Mouse (Mus musculus) embryonic fibroblast, embryonic 13.5 days (primary cell): ENCODE results near the gene Rem1. TPM values are rescaled to one million over a fixed set of nuclear protein-coding genes. Genes with fewer than 3 reads are reported as not detected.
"Not testable (repeated sequence)": the region's sequence is repeated elsewhere in the genome, so short reads cannot be mapped to it uniquely, and the experiment has no call there.

Experiments used
- H3K27ac ChIP-seq: 2 replicates; pipeline ENCODE4 v1.5.1; 2012; ENCODE audit warnings: low read length, control low read depth, inconsistent platforms; ENCODE audit not compliant: insufficient read depth
- H3K4me1 ChIP-seq: 2 replicates; pipeline ENCODE4 v1.6.1; 2011; ENCODE audit warnings: low read length; ENCODE audit not compliant: control insufficient read depth, insufficient read depth
- H3K4me3 ChIP-seq: 2 replicates; pipeline ENCODE4 v1.5.1; 2011; ENCODE audit warnings: mild to moderate bottlenecking, control low read depth, low read length; ENCODE audit not compliant: insufficient read depth
- CTCF ChIP-seq: IDR thresholded peaks from 2 replicates; pipeline ENCODE4 v1.5.1; 2011; ENCODE audit warnings: mild to moderate bottlenecking, control low read depth, low read length, moderate library complexity, borderline replicate concordance; ENCODE audit not compliant: insufficient read depth
- POLR2A ChIP-seq: IDR thresholded peaks from 2 replicates; pipeline ENCODE4 v1.6.1; 2011; ENCODE audit warnings: low read depth, mild to moderate bottlenecking, control low read depth, low read length, moderate library complexity
- polyA plus RNA-seq: library from polyadenylated mRNA; stranded (reverse); fragments of >200 nt; gene quantifications from 2 replicates; pipeline ENCODE4 v1.2.4, GENCODE M21; 2011; ENCODE audit warnings: low read depth; ENCODE audit not compliant: missing spikeins, insufficient read length

Gene Rem1
- polyA plus RNA-seq, 1 experiment, result 3.9 TPM

GRCm38 (mm10) chr2:152638865-152639264, 12.1 kb downstream of the Rem1 start:
- no peak for TF ChIP-seq POLR2A
- TF ChIP-seq CTCF, result no peak
- Histone ChIP-seq H3K4me1 (no peaks in the 10 kb centered on the region), H3K4me3 (no peak overlapping the region), H3K27ac (no peak overlapping the region)

DNA sequence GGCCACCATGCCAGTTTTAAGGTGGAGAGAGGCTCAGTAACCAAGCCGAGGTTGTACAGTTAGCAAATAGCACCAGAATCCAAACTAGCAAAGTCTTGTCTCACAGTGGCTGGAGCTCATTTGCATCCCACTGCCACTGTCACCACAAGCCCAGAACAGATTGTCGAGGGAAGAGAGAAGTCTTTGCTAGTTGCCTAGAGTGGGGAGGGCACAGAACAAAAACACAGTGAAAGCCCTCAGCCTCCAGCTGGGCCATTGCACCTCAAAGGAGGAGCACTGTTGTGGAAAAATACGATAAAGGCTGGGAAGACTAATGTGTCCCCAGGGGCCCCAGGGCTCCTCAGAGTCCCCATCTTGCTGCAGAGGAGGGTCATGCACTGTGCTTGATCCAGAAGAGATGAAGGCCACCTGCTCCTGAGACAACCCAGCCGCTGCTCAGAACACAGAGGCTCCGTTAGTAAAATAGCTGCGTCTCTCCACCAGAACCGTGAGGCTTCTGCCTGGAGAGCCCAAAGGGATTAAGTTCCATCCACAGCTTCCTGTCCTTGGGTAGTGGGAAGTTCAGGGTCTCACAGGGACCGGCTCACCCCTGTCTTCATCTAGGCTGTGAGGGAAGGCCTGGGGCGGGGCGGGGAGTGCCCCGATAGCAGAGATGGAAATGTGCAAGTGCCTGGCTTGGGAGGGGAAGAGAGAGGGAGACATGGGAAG, 12.8 kb downstream of the Rem1 start:
- no peak for TF ChIP-seq CTCF
- H3K4me1 ChIP-seq, result no peaks in the 10 kb centered on the region
- H3K4me3 ChIP-seq, result no peak overlapping the region
- H3K27ac ChIP-seq, result no peak overlapping the region

DNA sequence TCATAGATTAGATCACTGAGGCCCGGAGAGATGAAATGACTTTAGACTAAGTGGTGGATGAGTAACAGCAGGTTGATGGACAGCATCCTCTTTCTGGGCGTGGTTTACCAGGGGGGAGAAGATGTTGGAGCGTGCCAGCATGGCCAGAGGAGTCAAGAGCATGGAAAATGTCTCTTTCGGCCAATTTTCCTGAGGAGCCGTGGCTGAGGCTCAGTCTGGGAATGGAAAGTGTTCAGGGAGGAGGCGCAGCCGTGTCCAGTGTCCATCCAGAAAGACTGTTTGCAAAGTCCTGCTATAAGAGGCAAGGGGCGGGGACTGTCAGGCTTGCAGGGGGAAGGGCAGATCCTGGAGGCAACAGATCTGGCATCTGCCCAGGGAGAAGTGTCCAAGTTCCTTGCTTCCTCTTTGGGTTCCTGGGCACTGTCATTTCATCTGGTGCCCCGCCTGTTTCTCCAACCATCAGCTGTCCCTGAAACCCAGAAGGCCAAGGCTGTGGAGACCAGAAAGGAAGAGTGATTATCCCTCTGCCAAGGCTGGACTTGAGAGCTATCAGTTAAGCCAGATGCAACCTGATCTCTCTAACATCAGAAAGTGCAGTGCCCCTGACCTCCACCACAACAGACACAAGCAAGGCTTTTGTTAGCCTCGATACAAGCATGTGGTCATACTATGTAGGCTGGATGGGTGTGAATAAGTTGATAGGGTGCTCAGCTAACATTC, 26.3 kb downstream of the Rem1 start:
- H3K4me3 ChIP-seq, result no peak overlapping the region
- H3K4me1 ChIP-seq, result no peaks in the 10 kb centered on the region; the same call in 1 of the 2 replicates
- 0 out of 2 replicates have a peak overlapping the region, but pooled peaks have one; percentile 2 for H3K27ac ChIP-seq
- TF ChIP-seq CTCF, result no peak
- TF ChIP-seq POLR2A, result no peak

DNA sequence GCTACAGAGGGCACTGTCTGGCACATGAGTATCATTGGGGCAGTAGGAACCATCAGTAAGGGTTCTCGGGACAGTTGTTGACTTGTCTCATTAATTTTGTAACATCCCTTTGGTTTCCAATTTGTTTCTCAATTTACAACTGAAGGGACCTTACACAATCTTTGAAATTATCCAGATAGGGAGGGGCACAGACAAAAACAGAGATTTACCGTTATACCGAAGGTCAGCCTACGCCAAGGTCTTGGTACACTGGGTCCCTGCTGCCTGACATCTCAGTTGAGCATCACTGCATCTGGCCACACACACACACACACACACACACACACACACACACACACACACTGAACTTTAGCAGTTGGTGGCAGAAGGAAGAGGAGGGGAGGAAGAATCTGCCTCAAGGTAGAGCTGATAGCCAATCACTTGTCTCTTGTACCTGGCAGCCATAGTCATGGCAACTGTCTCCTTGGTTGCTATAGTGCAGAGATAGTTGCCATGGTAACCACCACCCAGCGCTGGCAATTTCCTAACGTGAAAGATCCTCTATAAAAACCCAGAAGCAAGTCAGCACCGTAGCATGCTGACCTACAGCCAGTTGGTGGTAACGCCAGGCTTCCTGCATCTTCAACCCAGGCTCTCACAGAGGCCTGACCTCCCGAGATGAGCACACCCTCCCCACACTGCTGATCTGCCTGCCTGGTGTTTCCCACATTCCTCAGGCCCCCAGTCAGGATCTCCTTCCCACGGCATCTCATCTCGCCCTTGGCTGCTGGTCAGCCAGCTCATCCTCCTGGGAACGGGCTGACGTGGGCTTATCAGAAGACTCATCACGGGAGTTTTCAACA, 27.3 kb downstream of the Rem1 start:
- TF ChIP-seq POLR2A (no peak), CTCF (no peak)
- H3K4me1 ChIP-seq, result no peaks in the 10 kb centered on the region
- H3K27ac ChIP-seq, result peak overlapping the region; percentile 32; the same call in 1 of the 2 replicates
- no peak overlapping the region for H3K4me3 ChIP-seq

GRCm38 (mm10) chr2:152657398-152657797, 30.6 kb downstream of the Rem1 start:
- Histone ChIP-seq H3K4me1 (no peaks in the 10 kb centered on the region), H3K4me3 (no peak overlapping the region), H3K27ac (no peak overlapping the region)
- no peak for TF ChIP-seq CTCF
- TF ChIP-seq POLR2A, result no peak

GRCm38 (mm10) chr2:152661163-152661562, 34.4 kb downstream of the Rem1 start:
- Histone ChIP-seq H3K4me1 (no peaks in the 10 kb centered on the region), H3K4me3 (no peak overlapping the region), H3K27ac (no peak overlapping the region)
- TF ChIP-seq POLR2A (no peak), CTCF (no peak)

DNA sequence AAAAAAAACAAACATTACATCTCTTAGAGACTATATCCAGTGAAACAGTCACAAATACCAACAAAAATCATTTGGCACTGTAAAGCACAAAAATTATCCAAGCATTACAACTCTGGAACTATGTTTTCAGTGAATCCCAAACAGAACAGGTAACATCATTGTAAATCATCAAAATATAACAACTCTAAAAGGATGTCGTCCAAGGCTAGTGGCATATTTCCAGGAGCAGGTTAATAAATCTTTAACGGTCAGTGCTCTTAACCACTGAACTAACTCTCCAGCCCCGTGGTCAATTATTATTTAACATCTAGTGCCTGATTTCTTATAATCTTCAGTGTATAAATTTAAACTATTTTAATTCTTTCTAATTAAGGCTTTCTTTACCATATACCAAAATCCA, 39.4 kb downstream of the Rem1 start:
- H3K27ac ChIP-seq, H3K4me3 ChIP-seq, H3K4me1 ChIP-seq: not testable (repeated sequence)

- Histone ChIP-seq H3K4me1 (peaks cover 16% of the 10 kb centered on the region; the same call in 1 of the 2 replicates), H3K27ac (peak within 1 kb of the TSS; percentile 60), H3K4me3 (peak within 1 kb of the TSS; percentile 97)
- TF ChIP-seq CTCF (peak; percentile 99), POLR2A (peak; percentile 99)
These were observed 42.5 kb downstream of the Rem1 start, which contains the start of gene H13 for GRCm38 (mm10) chr2:152669256-152669638. H13 (plus strand) TSS chr2:152669461.

- Histone ChIP-seq H3K4me3 (peak overlapping the region; percentile 97), H3K4me1 (peaks cover 16% of the 10 kb centered on the region; the same call in 1 of the 2 replicates), H3K27ac (peak overlapping the region; percentile 60)
- TF ChIP-seq POLR2A (peak; percentile 39; the same call in 1 of the 2 replicates), CTCF (no peak)
These were observed 43.1 kb downstream of the Rem1 start for GRCm38 (mm10) chr2:152669639-152670484.
